Mouse (Mus musculus) limb, embryonic 14.5 days (tissue): Measurements from ENCODE around the gene Gm21992. TPM values are rescaled to one million over a fixed set of nuclear protein-coding genes. Genes with fewer than 3 reads are reported as not detected.

ENCODE experiments used
- ATAC-seq: fragments of 200-750 bp; cut with Nextera tagmentation; 2 replicates; pipeline ENCODE4 v1.8.0; 2017; ENCODE audit warnings: low read depth, moderate number of reproducible peaks, moderate TSS enrichment; ENCODE audit not compliant: low FRiP score
- DNase-seq: peaks from one replicate; pipeline ENCODE4 v3.0.0-alpha.2; 2015; ENCODE audit warnings: low spot score
- H3K27ac ChIP-seq: fragments of 300-500 bp; sonication (generic); replicated peaks from 2 replicates; pipeline ENCODE4 v1.5.1; 2014; ENCODE audit warnings: low read depth, mild to moderate bottlenecking, low read length, moderate library complexity, mixed read lengths
- H3K27me3 ChIP-seq: fragments of 300-500 bp; sonication (generic); 2 replicates; pipeline ENCODE4 v1.6.1; 2014; ENCODE audit warnings: low read length, mixed read lengths; ENCODE audit not compliant: control insufficient read depth, insufficient read depth
- H3K36me3 ChIP-seq: fragments of 300-500 bp; sonication (generic); 2 replicates; pipeline ENCODE4 v1.6.1; 2014; ENCODE audit warnings: mild to moderate bottlenecking, low read length, moderate library complexity, mixed read lengths; ENCODE audit not compliant: control insufficient read depth, insufficient read depth
- H3K4me1 ChIP-seq: fragments of 300-500 bp; sonication (generic); 2 replicates; pipeline ENCODE4 v1.6.1; 2014; ENCODE audit warnings: antibody characterized with exemption, low read length, mixed read lengths; ENCODE audit not compliant: control insufficient read depth, insufficient read depth
- H3K4me2 ChIP-seq: fragments of 300-500 bp; sonication (generic); replicated peaks from 2 replicates; pipeline ENCODE4 v1.6.1; 2014; ENCODE audit warnings: low read depth, mild to moderate bottlenecking, low read length, moderate library complexity; ENCODE audit not compliant: severe bottlenecking
- H3K4me3 ChIP-seq: fragments of 300-500 bp; sonication (generic); replicated peaks from 2 replicates; pipeline ENCODE4 v1.5.1; 2014; ENCODE audit warnings: low read length
- H3K9ac ChIP-seq: fragments of 300-500 bp; sonication (generic); 2 replicates; pipeline ENCODE4 v1.6.1; 2014; ENCODE audit warnings: mild to moderate bottlenecking, low read depth, low read length, moderate library complexity; ENCODE audit not compliant: severe bottlenecking
- H3K9me3 ChIP-seq: fragments of 300-500 bp; sonication (generic); 2 replicates; pipeline ENCODE4 v1.6.1; 2016; ENCODE audit warnings: low read length; ENCODE audit not compliant: control insufficient read depth
- POLR2A ChIP-seq: fragments of 200-500 bp; IDR thresholded peaks from 2 replicates; pipeline ENCODE4 v1.8.0; 2012; ENCODE audit warnings: inconsistent platforms, mild to moderate bottlenecking, moderate library complexity, borderline replicate concordance; ENCODE audit not compliant: insufficient read depth, insufficient read length; ENCODE audit errors: extremely low read depth
- WGBS: fragments of 180-500 bp; shearing (Covaris S2); extraction: QIAGEN DNeasy Blood & Tissue Kit; methylation state at CpG from one replicate; pipeline ENCODE4 v1.1.7; 2014; 5-methylcytosine and 5-hydroxymethylcytosine counted together
- polyA plus RNA-seq, 2 experiments: library from polyadenylated mRNA; depleted of rRNA in 1 of 2; stranded (reverse) in 1 of 2; unstranded in 1 of 2; fragments of >200 nt; fragmentation: Nextera tagmentation in 1 of 2; extraction: Ambion mirVana in 1 of 2; gene quantifications; 2 replicates each; pipeline versions ENCODE4 v1.2.1 to v1.2.3; 2012 to 2014

Gene Gm21992
- polyA plus RNA-seq, 2 experiments = 15.5 to 36.0 TPM

- H3K27me3 ChIP-seq = peaks cover 35% of the 10 kb centered on the region
- H3K27ac ChIP-seq = no peak overlapping the region
- DNase-seq (no peak), ATAC-seq (no peak)
- H3K4me3 ChIP-seq = peak overlapping the region; percentile 56
- peaks cover 3% of the 10 kb centered on the region; the same call in 1 of the 2 replicates for H3K4me1 ChIP-seq
- H3K36me3 ChIP-seq = no peaks in the 10 kb centered on the region
- no peak for TF ChIP-seq POLR2A
- no peaks in the 10 kb centered on the region for H3K9me3 ChIP-seq
- 72% methylated on average over 9 of the region's 9 CpGs for WGBS
- peak overlapping the region; percentile 88 for H3K4me2 ChIP-seq
- peak overlapping the region; percentile 61 for H3K9ac ChIP-seq
These were observed 113.7 kb downstream of the Gm21992 start for GRCm38 (mm10) chr19:4697721-4698120.

GRCm38 (mm10) chr19:4697121-4697520 lies 114.3 kb downstream of the Gm21992 start:
- TF ChIP-seq POLR2A = no peak
- Histone ChIP-seq H3K9ac (no peak overlapping the region), H3K36me3 (no peaks in the 10 kb centered on the region), H3K27me3 (peaks cover 35% of the 10 kb centered on the region), H3K27ac (no peak overlapping the region), H3K4me1 (peaks cover 3% of the 10 kb centered on the region; the same call in 1 of the 2 replicates), H3K9me3 (no peaks in the 10 kb centered on the region), H3K4me3 (no peak overlapping the region), H3K4me2 (no peak overlapping the region)
- ATAC-seq (no peak), DNase-seq (no peak)
- WGBS = 88% methylated on average over 3 of the region's 3 CpGs

GRCm38 (mm10) chr19:4694346-4694745 lies 117.1 kb downstream of the Gm21992 start:
- 52% methylated on average over 3 of the region's 3 CpGs for WGBS
- DNase-seq = no peak
- no peak for ATAC-seq
- no peak overlapping the region for H3K9ac ChIP-seq
- no peak for TF ChIP-seq POLR2A
- no peak overlapping the region for H3K4me2 ChIP-seq
- H3K4me3 ChIP-seq = no peak overlapping the region
- H3K27ac ChIP-seq = no peak overlapping the region
- H3K27me3 ChIP-seq = peaks cover 22% of the 10 kb centered on the region
- peaks cover 3% of the 10 kb centered on the region; the same call in 1 of the 2 replicates for H3K4me1 ChIP-seq
- no peaks in the 10 kb centered on the region for H3K36me3 ChIP-seq
- H3K9me3 ChIP-seq = no peaks in the 10 kb centered on the region

Other genes with a start within 250 kb of the Gm21992 start
- gene Lrfn4, start 195.9 kb downstream of the Gm21992 start, polyA plus RNA-seq (2012; rRNA removed) = 49.0 and 75.9 TPM in 2 replicates
- 9.5 and 12.8 TPM in 2 replicates for gene Lrfn4, start 195.9 kb downstream of the Gm21992 start, polyA plus RNA-seq (2014; fragmentation: Nextera tagmentation; extraction: Ambion mirVana)
- gene Rce1, start 186.0 kb downstream of the Gm21992 start, polyA plus RNA-seq (2012; rRNA removed) = 90.2 and 145 TPM in 2 replicates
- 61.5 and 66.1 TPM in 2 replicates for gene Rce1, start 186.0 kb downstream of the Gm21992 start, polyA plus RNA-seq (2014; fragmentation: Nextera tagmentation; extraction: Ambion mirVana)
- gene Gm960, start 112.9 kb downstream of the Gm21992 start, polyA plus RNA-seq (2012; rRNA removed) = 1.4 and 1.9 TPM in 2 replicates
- 3.1 and 3.7 TPM in 2 replicates for gene Gm960, start 112.9 kb downstream of the Gm21992 start, polyA plus RNA-seq (2014; fragmentation: Nextera tagmentation; extraction: Ambion mirVana)
- gene Sptbn2, start 100.4 kb downstream of the Gm21992 start, polyA plus RNA-seq (2012; rRNA removed) = 1.9 and 2.5 TPM in 2 replicates
- 4.2 TPM in 2 replicates for gene Sptbn2, start 100.4 kb downstream of the Gm21992 start, polyA plus RNA-seq (2014; fragmentation: Nextera tagmentation; extraction: Ambion mirVana)
- gene Rbm4b, start 55.1 kb downstream of the Gm21992 start, polyA plus RNA-seq (2012; rRNA removed) = 36.9 and 38.1 TPM in 2 replicates
- gene Rbm4b, start 55.1 kb downstream of the Gm21992 start, polyA plus RNA-seq (2014; fragmentation: Nextera tagmentation; extraction: Ambion mirVana) = 63.2 and 71.8 TPM in 2 replicates
- 107 and 111 TPM in 2 replicates for gene Rbm4, start 17.7 kb downstream of the Gm21992 start, polyA plus RNA-seq (2012; rRNA removed)
- gene Rbm4, start 17.7 kb downstream of the Gm21992 start, polyA plus RNA-seq (2014; fragmentation: Nextera tagmentation; extraction: Ambion mirVana) = 78.9 and 82.6 TPM in 2 replicates
- 69.9 and 98.5 TPM in 2 replicates for gene Rbm14, start within 50 bp of the Gm21992 start, polyA plus RNA-seq (2012; rRNA removed)
- gene Rbm14, start within 50 bp of the Gm21992 start, polyA plus RNA-seq (2014; fragmentation: Nextera tagmentation; extraction: Ambion mirVana) = 69.8 and 71.9 TPM in 2 replicates
- gene Ccs, start 27.7 kb upstream of the Gm21992 start, polyA plus RNA-seq (2012; rRNA removed) = 57.2 and 65.9 TPM in 2 replicates
- 63.2 and 64.8 TPM in 2 replicates for gene Ccs, start 27.7 kb upstream of the Gm21992 start, polyA plus RNA-seq (2014; fragmentation: Nextera tagmentation; extraction: Ambion mirVana)
- 0.03 and 0.05 TPM in 2 replicates for gene Ccdc87, start 27.8 kb upstream of the Gm21992 start, polyA plus RNA-seq (2012; rRNA removed)
- gene Ccdc87, start 27.8 kb upstream of the Gm21992 start, polyA plus RNA-seq (2014; fragmentation: Nextera tagmentation; extraction: Ambion mirVana) = 0.06 and 0.26 TPM in 2 replicates
- gene Ctsf, start 43.5 kb upstream of the Gm21992 start, polyA plus RNA-seq (2012; rRNA removed) = 49.9 and 84.7 TPM in 2 replicates
- 38.9 and 45.9 TPM in 2 replicates for gene Ctsf, start 43.5 kb upstream of the Gm21992 start, polyA plus RNA-seq (2014; fragmentation: Nextera tagmentation; extraction: Ambion mirVana)
- 8.3 and 8.7 TPM in 2 replicates for gene Actn3, start 66.3 kb upstream of the Gm21992 start, polyA plus RNA-seq (2012; rRNA removed)
- gene Actn3, start 66.3 kb upstream of the Gm21992 start, polyA plus RNA-seq (2014; fragmentation: Nextera tagmentation; extraction: Ambion mirVana) = 11.9 and 12.9 TPM in 2 replicates
- gene Zdhhc24, start 67.1 kb upstream of the Gm21992 start, polyA plus RNA-seq (2012; rRNA removed) = 22.7 and 30.9 TPM in 2 replicates
- gene Zdhhc24, start 67.1 kb upstream of the Gm21992 start, polyA plus RNA-seq (2014; fragmentation: Nextera tagmentation; extraction: Ambion mirVana) = 7.7 and 9.7 TPM in 2 replicates
- gene Bbs1, start 95.0 kb upstream of the Gm21992 start, polyA plus RNA-seq (2012; rRNA removed) = 7.6 and 8.1 TPM in 2 replicates
- gene Bbs1, start 95.0 kb upstream of the Gm21992 start, polyA plus RNA-seq (2014; fragmentation: Nextera tagmentation; extraction: Ambion mirVana) = 3.8 and 4.9 TPM in 2 replicates
- 96.5 and 116 TPM in 2 replicates for gene Dpp3, start 116.7 kb upstream of the Gm21992 start, polyA plus RNA-seq (2012; rRNA removed)
- gene Dpp3, start 116.7 kb upstream of the Gm21992 start, polyA plus RNA-seq (2014; fragmentation: Nextera tagmentation; extraction: Ambion mirVana) = 90.9 and 94.0 TPM in 2 replicates
- 2.7 and 5.1 TPM in 2 replicates for gene Peli3, start 131.5 kb upstream of the Gm21992 start, polyA plus RNA-seq (2012; rRNA removed)
- gene Peli3, start 131.5 kb upstream of the Gm21992 start, polyA plus RNA-seq (2014; fragmentation: Nextera tagmentation; extraction: Ambion mirVana) = 1.8 and 2.5 TPM in 2 replicates
- 59.5 and 74.3 TPM in 2 replicates for gene Mrpl11, start 150.5 kb upstream of the Gm21992 start, polyA plus RNA-seq (2012; rRNA removed)
- gene Mrpl11, start 150.5 kb upstream of the Gm21992 start, polyA plus RNA-seq (2014; fragmentation: Nextera tagmentation; extraction: Ambion mirVana) = 105 and 108 TPM in 2 replicates
- 0.50 and 0.60 TPM in 2 replicates for gene Npas4, start 178.7 kb upstream of the Gm21992 start, polyA plus RNA-seq (2012; rRNA removed)
- not detected in 2 replicates for gene Npas4, start 178.7 kb upstream of the Gm21992 start, polyA plus RNA-seq (2014; fragmentation: Nextera tagmentation; extraction: Ambion mirVana)
- gene Slc29a2, start 212.2 kb upstream of the Gm21992 start, polyA plus RNA-seq (2012; rRNA removed) = 15.7 and 25.5 TPM in 2 replicates
- gene Slc29a2, start 212.2 kb upstream of the Gm21992 start, polyA plus RNA-seq (2014; fragmentation: Nextera tagmentation; extraction: Ambion mirVana) = 3.7 and 5.0 TPM in 2 replicates
- 31.3 and 46.6 TPM in 2 replicates for gene B4gat1, start 227.2 kb upstream of the Gm21992 start, polyA plus RNA-seq (2012; rRNA removed)
- gene B4gat1, start 227.2 kb upstream of the Gm21992 start, polyA plus RNA-seq (2014; fragmentation: Nextera tagmentation; extraction: Ambion mirVana) = 43.7 and 45.2 TPM in 2 replicates
- 1.3 and 2.5 TPM in 2 replicates for gene AC124502.3, start 227.3 kb upstream of the Gm21992 start, polyA plus RNA-seq (2012; rRNA removed)
- 0.84 and 1.7 TPM in 2 replicates for gene AC124502.3, start 227.3 kb upstream of the Gm21992 start, polyA plus RNA-seq (2014; fragmentation: Nextera tagmentation; extraction: Ambion mirVana)
- gene Brms1, start 229.7 kb upstream of the Gm21992 start, polyA plus RNA-seq (2012; rRNA removed) = 30.2 TPM in 2 replicates
- gene Brms1, start 229.7 kb upstream of the Gm21992 start, polyA plus RNA-seq (2014; fragmentation: Nextera tagmentation; extraction: Ambion mirVana) = 38.1 and 38.9 TPM in 2 replicates
- 4.9 and 6.1 TPM in 2 replicates for gene Rin1, start 238.9 kb upstream of the Gm21992 start, polyA plus RNA-seq (2012; rRNA removed)
- 2.5 and 2.6 TPM in 2 replicates for gene Rin1, start 238.9 kb upstream of the Gm21992 start, polyA plus RNA-seq (2014; fragmentation: Nextera tagmentation; extraction: Ambion mirVana)